Mouse (Mus musculus): Measurements from ENCODE around the gene B4galnt2.

DNA sequence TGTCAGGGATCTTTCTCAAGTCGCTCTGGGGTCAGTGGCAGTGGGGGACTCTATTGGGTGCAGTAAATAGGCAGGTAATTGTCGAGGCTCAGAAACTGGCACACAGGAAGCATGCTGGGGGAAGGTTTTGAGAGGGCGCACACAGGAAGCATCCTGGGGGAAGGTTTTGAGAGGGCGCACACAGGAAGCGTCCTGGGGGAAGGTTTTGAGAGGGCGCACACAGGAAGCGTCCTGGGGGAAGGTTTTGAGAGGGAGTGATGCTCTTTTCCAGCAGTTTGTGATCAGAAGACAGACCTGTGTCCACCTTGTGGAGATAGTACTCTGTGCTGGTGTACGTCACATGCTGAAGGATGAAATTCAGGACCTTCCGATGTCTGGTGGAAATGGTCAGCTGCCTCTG lies 38.9 kb downstream of the B4galnt2 start:
- TF ChIP-seq FOSL1 (IDR thresholded peaks at IDR 0.05; ENCODE audit: insufficient read depth, low read length, poor library complexity, severe bottlenecking) (no peak), MYOD1 (IDR thresholded peaks at IDR 0.05; ENCODE audit: control insufficient read depth, insufficient read length, low read depth) (no peak), MAX (IDR thresholded peaks at IDR 0.05) (no peak), MYOG (IDR thresholded peaks at IDR 0.05; ENCODE audit: control insufficient read depth, extremely low read depth, insufficient read length) (no peak), CTCF (IDR thresholded peaks at IDR 0.05; ENCODE audit: control insufficient read depth, insufficient read depth, insufficient read length) (no peak), USF1 (IDR thresholded peaks at IDR 0.05; ENCODE audit: low read depth) (no peak), CEBPB (IDR thresholded peaks at IDR 0.05; ENCODE audit: low read depth) (no peak)
